Mouse (Mus musculus) liver, adult 2 months (tissue): Measurements from ENCODE around the gene Prpf6.

Experiments
- CTCF ChIP-seq: fragments of 200-500 bp; IDR thresholded peaks from 2 replicates; pipeline ENCODE4 v1.5.1; 2011; ENCODE audit warnings: low read depth, low read length, control low read depth
- POLR2A ChIP-seq: fragments of 200-500 bp; IDR thresholded peaks from 2 replicates; pipeline ENCODE4 v1.6.1; 2011; ENCODE audit warnings: low read length, control low read depth; ENCODE audit not compliant: insufficient read depth; ENCODE audit errors: extremely low read depth

- TF ChIP-seq CTCF = no peak
- TF ChIP-seq POLR2A = no peak
Measured at GRCm38 (mm10) chr2:181590471-181590870, 1.2 kb upstream of the Prpf6 start.
